14 mouse cellular contexts compared by ENCODE assay signal in the genomic region with DNA sequence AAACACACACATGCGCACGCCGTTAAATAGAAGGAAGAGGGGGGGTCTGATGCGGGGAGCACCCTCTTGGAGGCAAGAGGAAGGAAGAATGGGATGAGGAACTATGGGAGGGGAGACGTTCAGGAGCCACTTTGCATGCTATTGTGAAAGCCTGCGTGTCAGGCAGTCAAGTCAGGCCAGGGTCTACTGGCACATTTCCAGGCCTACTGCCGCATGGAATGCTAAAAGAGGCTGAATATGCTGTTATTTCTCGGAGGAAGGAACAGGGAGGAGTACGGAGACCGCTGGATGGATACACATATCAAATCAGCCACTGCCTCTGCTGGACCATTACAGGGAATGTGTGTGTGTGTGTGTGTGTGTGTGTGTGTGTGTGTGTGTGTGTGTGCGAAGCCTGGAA.
DNase-seq lines count a peak whose midpoint lies in the region; ATAC-seq lines count a peak whose summit lies in the region.
"Had no signal": no experiment of that assay in that cellular context is flagged by ENCODE, and none has a peak within 500 bp of the region (broad histone marks: within the 10 kb centered on the region; RNA-seq: fewer than 3 reads in every experiment).

No protein-coding gene starts in this region.

- no peaks in the 10 kb centered on the region for H3K4me1 ChIP-seq in midbrain, embryonic 16.5 days (ENCODE audit: control insufficient read depth, insufficient read depth, low read length)
- H3K4me1 ChIP-seq: heart, embryonic 13.5 days; lung, embryonic 15.5 days had no signal

- no peaks in the 10 kb centered on the region for H3K9me3 ChIP-seq in midbrain, embryonic 16.5 days (replicated peaks; ENCODE audit: control insufficient read depth, low read length, poor library complexity, severe bottlenecking)
- H3K9me3 ChIP-seq: heart, embryonic 13.5 days; lung, embryonic 15.5 days had no signal

- H3K27me3 ChIP-seq in midbrain, embryonic 16.5 days (ENCODE audit: control insufficient read depth, insufficient read depth, low read depth, low read length), result no peaks in the 10 kb centered on the region
- H3K27me3 ChIP-seq: CH12.LX; heart, embryonic 13.5 days; lung, embryonic 15.5 days had no signal

- no peaks in the 10 kb centered on the region for H3K36me3 ChIP-seq in midbrain, embryonic 16.5 days (ENCODE audit: control insufficient read depth, insufficient read depth, low read length)
- H3K36me3 ChIP-seq: heart, embryonic 13.5 days; lung, embryonic 15.5 days had no signal

- WGBS in midbrain, embryonic 16.5 days, result 61% methylated on average over 11 of the region's 11 CpGs

- H3K4me2 ChIP-seq in midbrain, embryonic 16.5 days (ENCODE audit: low read length), result no peak overlapping the region; the same call in 1 of the 2 replicates
- H3K4me2 ChIP-seq: heart, embryonic 13.5 days; lung, embryonic 15.5 days had no signal

- ATAC-seq in midbrain, embryonic 16.5 days, result peak; percentile 48; the same call in 1 of the 2 replicates

- no peak overlapping the region for H3K4me3 ChIP-seq in midbrain, embryonic 16.5 days (ENCODE audit: low read depth, low read length)
- H3K4me3 ChIP-seq: heart, embryonic 13.5 days; lung, embryonic 15.5 days; myocyte had no signal

- peak; percentile 6 to 40 for DNase-seq in frontal cortex, postnatal 10 days (ENCODE audit: low spot score in 2 of 2)
- no peak for DNase-seq in frontal cortex, adult 2 months (ENCODE audit: extremely low spot score in 1 of 2, low spot score in 1 of 2)
- DNase-seq in left cerebral cortex, postnatal 10 days (ENCODE audit: extremely low spot score in 1 of 2, low spot score in 2 of 2), result peak; percentile 35 to 49
- no peak for DNase-seq in left cerebral cortex, postnatal 25 days (ENCODE audit: low spot score in 2 of 2)
- peak; percentile 58 to 60 for DNase-seq in right cerebral cortex, postnatal 10 days (ENCODE audit: low spot score in 2 of 2)
- no peak for DNase-seq in right cerebral cortex, adult 18-20 months
- DNase-seq in thymus, postnatal 10 days (ENCODE audit: low spot score in 2 of 2), result no peak
- DNase-seq: adrenal gland, postnatal 10 days; kidney, adult 9 months had no signal

- H3K27ac ChIP-seq in midbrain, embryonic 16.5 days (ENCODE audit: low read length), result no peak overlapping the region
- H3K27ac ChIP-seq: heart, embryonic 13.5 days; lung, embryonic 15.5 days had no signal

- intact Hi-C loops in left cerebral cortex, postnatal 10 days (cut with DNase I), result no loop called here
- intact Hi-C loops in left cerebral cortex, postnatal 25 days (cut with DNase I), result no loop called here

- no peak overlapping the region for H3K9ac ChIP-seq in midbrain, embryonic 16.5 days (ENCODE audit: low read depth, low read length)
- H3K9ac ChIP-seq: heart, embryonic 13.5 days; lung, embryonic 15.5 days had no signal

Comparison
In these comparisons a context has a peak if more than half of its experiments do, and no peak if none do; other contexts are left out.
1. DNase-seq: peak in frontal cortex, postnatal 10 days (2 of 2), left cerebral cortex, postnatal 10 days (2 of 2) and right cerebral cortex, postnatal 10 days (2 of 2); none in frontal cortex, adult 2 months (0 of 2), left cerebral cortex, postnatal 25 days (0 of 2), right cerebral cortex, adult 18-20 months (single experiment) and thymus, postnatal 10 days (0 of 2).